Mouse (Mus musculus) c-Kit-positive CD71-negative TER-119-negative erythroid progenitor cells, embryonic 14.5 days (primary cell): Measurements from ENCODE around the gene Atf7.

Experiments
- DNase-seq: peaks from one replicate; pipeline ENCODE4 v3.0.0-alpha.2; 2013; ENCODE audit warnings: low read depth

The Atf7 gene

GRCm38 (mm10) chr15:102498322-102498721, 126.9 kb downstream of the Atf7 start:
- no peak for DNase-seq

GRCm38 (mm10) chr15:102487664-102488063, 137.6 kb downstream of the Atf7 start:
- DNase-seq, result no peak

GRCm38 (mm10) chr15:102485853-102486252, 139.4 kb downstream of the Atf7 start:
- no peak for DNase-seq

GRCm38 (mm10) chr15:102483136-102483535, 142.1 kb downstream of the Atf7 start:
- DNase-seq, result no peak
